Mouse (Mus musculus): ENCODE data around the gene Sos2. TPM values are rescaled to one million over a fixed set of nuclear protein-coding genes. Genes with fewer than 3 reads are reported as not detected.
"Not testable (repeated sequence)": the region's sequence is repeated elsewhere in the genome, so short reads cannot be mapped to it uniquely, and the experiment has no call there.

Gene Sos2
- total and polyA plus RNA-seq, 3 experiments = 9.8 to 17.8 TPM; not detected in 1

DNA sequence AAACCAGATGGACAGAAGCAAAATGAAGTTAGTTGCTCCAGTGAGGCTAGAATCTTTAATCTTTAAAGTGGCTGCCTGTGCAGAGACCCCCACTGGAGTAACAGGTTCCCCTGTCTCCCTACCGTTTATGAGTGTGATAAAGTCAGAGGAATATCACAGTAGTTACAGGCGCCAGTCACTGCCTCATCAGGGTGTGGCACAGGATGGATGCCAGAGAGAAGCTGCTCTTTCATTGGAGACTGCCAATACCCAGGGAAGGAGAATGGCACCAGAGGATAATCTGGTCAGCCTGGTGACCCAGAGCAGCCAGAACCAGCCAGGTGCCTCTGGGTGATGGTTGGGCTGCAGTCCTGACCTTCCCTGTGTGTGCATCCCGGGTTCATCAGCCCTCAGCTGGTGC lies 113.4 kb downstream of the Sos2 start:
- peak; percentile 27 for DNase-seq (ENCODE audit: low read depth, low spot score)
- Histone ChIP-seq H3K4me1 (ENCODE audit: control insufficient read depth in 1 of 2, insufficient read depth in 2 of 2, low read length in 2 of 2) (peaks cover 9 to 16% of the 10 kb centered on the region in 2 experiments), H3K9ac (ENCODE audit: control insufficient read depth, low read depth, low read length, poor library complexity, severe bottlenecking) (no peak overlapping the region), H3K79me2 (ENCODE audit: control insufficient read depth, insufficient read depth, low read length, poor library complexity) (no peaks in the 10 kb centered on the region), H3K27me3 (ENCODE audit: control insufficient read depth in 1 of 2, insufficient read depth in 2 of 2, low read length in 2 of 2) (no peaks in the 10 kb centered on the region), H3K27ac (ENCODE audit: control insufficient read depth, low read depth, low read length) (no peak overlapping the region), H3K4me3 (ENCODE audit: control insufficient read depth in 1 of 2, insufficient read depth in 1 of 2, low read depth in 2 of 2, low read length in 2 of 2) (no peak overlapping the region), H3K36me3 (ENCODE audit: control insufficient read depth in 1 of 2, insufficient read depth in 2 of 2, low read length in 2 of 2) (peaks cover 0 to 17% of the 10 kb centered on the region in 2 experiments; a peak in 2 of 4 replicates), H3K9me3 (replicated peaks; ENCODE audit: insufficient read depth, low read length) (no peaks in the 10 kb centered on the region)
- TF ChIP-seq EP300 (IDR thresholded peaks at IDR 0.05; ENCODE audit: low read depth in 1 of 2, low read length in 2 of 2) (peak in 1 of 2 experiments; percentile 44; a peak in 1 of 4 replicates), GATA1 (IDR thresholded peaks at IDR 0.05; ENCODE audit: low read depth, low read length) (peak; percentile 26; the same call in 1 of the 2 replicates), POLR2AphosphoS2 (IDR thresholded peaks at IDR 0.05; ENCODE audit: low read length) (no peak)

DNA sequence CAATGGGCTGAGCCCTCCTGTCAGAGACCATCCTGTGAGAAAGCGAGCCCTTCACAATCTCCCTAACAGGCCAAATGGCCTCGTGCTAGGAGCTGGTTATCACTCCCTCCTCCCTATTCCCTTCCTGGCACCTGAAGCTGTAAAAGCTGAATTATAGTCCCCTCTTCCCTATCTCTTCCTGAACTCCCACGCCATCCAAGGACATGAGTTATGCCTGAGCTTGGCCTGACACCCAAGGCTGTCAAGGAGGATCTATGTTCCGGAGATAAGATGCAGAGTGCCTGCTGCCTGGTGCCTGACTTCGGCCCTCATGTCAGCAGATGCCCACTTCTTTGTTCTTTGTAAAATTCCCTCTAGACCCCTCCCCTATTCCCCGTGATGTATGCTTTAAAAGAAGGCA lies 120.6 kb downstream of the Sos2 start:
- not testable (repeated sequence) for H3K4me3 ChIP-seq (ENCODE audit: control insufficient read depth in 1 of 2, insufficient read depth in 1 of 2, low read depth in 2 of 2, low read length in 2 of 2); H3K9ac ChIP-seq (ENCODE audit: control insufficient read depth, low read depth, low read length, poor library complexity, severe bottlenecking); H3K36me3 ChIP-seq (ENCODE audit: control insufficient read depth in 1 of 2, insufficient read depth in 2 of 2, low read length in 2 of 2); H3K27ac ChIP-seq (ENCODE audit: control insufficient read depth, low read depth, low read length); DNase-seq (ENCODE audit: low read depth, low spot score); H3K79me2 ChIP-seq (ENCODE audit: control insufficient read depth, insufficient read depth, low read length, poor library complexity); H3K9me3 ChIP-seq (replicated peaks; ENCODE audit: insufficient read depth, low read length); H3K27me3 ChIP-seq (ENCODE audit: control insufficient read depth in 1 of 2, insufficient read depth in 2 of 2, low read length in 2 of 2); H3K4me1 ChIP-seq (ENCODE audit: control insufficient read depth in 1 of 2, insufficient read depth in 2 of 2, low read length in 2 of 2)

DNA sequence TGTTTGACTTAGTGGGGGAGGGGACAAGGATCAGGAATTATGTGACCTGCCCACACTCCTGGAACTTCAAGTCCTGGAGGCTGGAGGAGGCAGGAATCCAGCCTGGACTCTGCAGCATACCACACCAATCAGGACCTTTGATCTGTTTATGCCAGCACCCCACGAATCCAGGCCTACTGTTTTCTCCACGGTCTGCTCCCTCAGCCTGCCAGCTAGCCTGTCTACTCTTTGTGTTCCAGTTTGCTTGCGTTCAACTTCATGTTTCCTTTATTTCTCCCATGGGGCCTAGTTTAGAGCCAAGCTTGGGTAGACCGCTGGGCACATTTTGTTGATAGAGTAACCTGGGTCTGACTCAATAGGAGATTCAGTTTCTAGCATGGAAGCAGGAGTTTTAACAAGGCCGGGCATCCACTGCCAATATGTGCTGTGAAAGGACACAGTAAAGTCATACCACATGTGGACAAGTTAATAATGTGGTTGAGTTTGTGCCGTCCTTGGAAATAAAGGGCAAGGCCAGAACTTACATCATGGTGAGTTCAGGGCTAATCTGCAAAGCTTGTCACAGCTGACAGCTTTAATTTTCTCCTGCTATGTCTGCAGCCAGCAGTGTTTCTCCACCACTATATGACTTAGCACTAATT lies 125.3 kb downstream of the Sos2 start:
- H3K79me2 ChIP-seq (ENCODE audit: control insufficient read depth, insufficient read depth, low read length, poor library complexity) = no peaks in the 10 kb centered on the region
- H3K9me3 ChIP-seq (replicated peaks; ENCODE audit: insufficient read depth, low read length) = no peaks in the 10 kb centered on the region
- DNase-seq (ENCODE audit: low read depth, low spot score) = no peak
- no peaks in the 10 kb centered on the region for H3K27me3 ChIP-seq (ENCODE audit: control insufficient read depth in 1 of 2, insufficient read depth in 2 of 2, low read length in 2 of 2)
- no peak overlapping the region for H3K4me3 ChIP-seq (ENCODE audit: control insufficient read depth in 1 of 2, insufficient read depth in 1 of 2, low read depth in 2 of 2, low read length in 2 of 2)
- no peaks in the 10 kb centered on the region for H3K4me1 ChIP-seq (ENCODE audit: control insufficient read depth in 1 of 2, insufficient read depth in 2 of 2, low read length in 2 of 2)
- TF ChIP-seq RCOR1 (IDR thresholded peaks at IDR 0.05; ENCODE audit: low read depth, low read length) (no peak), SIN3A (IDR thresholded peaks at IDR 0.05; ENCODE audit: low read length) (no peak), MXI1 (IDR thresholded peaks at IDR 0.05; ENCODE audit: low read depth, low read length) (no peak), POLR2AphosphoS5 (IDR thresholded peaks at IDR 0.05; ENCODE audit: borderline replicate concordance, low read depth, low read length) (no peak), ZC3H11A (IDR thresholded peaks at IDR 0.05; ENCODE audit: low read depth, low read length) (no peak), ZNF384 (IDR thresholded peaks at IDR 0.05; ENCODE audit: low read depth, low read length) (no peak), MAZ (IDR thresholded peaks at IDR 0.05; ENCODE audit: low read depth, low read length) (no peak), RAD21 (IDR thresholded peaks at IDR 0.05; ENCODE audit: low read depth, low read length) (no peak), POLR2AphosphoS2 (IDR thresholded peaks at IDR 0.05; ENCODE audit: low read length) (no peak), GABPA (IDR thresholded peaks at IDR 0.05; ENCODE audit: low read depth, low read length) (no peak), MEF2A (IDR thresholded peaks at IDR 0.05; ENCODE audit: extremely low read depth, insufficient replicate concordance, low read depth, low read length, poor library complexity, severe bottlenecking) (no peak), BHLHE40 (IDR thresholded peaks at IDR 0.05; ENCODE audit: borderline replicate concordance, low read depth, low read length) (no peak), SMC3 (IDR thresholded peaks at IDR 0.05; ENCODE audit: low read depth, low read length) (no peak), MAX (IDR thresholded peaks at IDR 0.05; ENCODE audit: low read length) (no peak)
- no peak overlapping the region for H3K9ac ChIP-seq (ENCODE audit: control insufficient read depth, low read depth, low read length, poor library complexity, severe bottlenecking)
- H3K36me3 ChIP-seq (ENCODE audit: control insufficient read depth in 1 of 2, insufficient read depth in 2 of 2, low read length in 2 of 2) = no peaks in the 10 kb centered on the region
- no peak overlapping the region for H3K27ac ChIP-seq (ENCODE audit: control insufficient read depth, low read depth, low read length)
